Mouse (Mus musculus) CD4-positive helper T cell, adult 2 months (primary cell): Measurements from ENCODE around the gene Fam198a.

ENCODE experiments used
- DNase-seq: peaks from one replicate; pipeline ENCODE4 v3.0.0-alpha.2; 2012; ENCODE audit warnings: low read depth, missing footprints, low spot score

The Fam198a gene

GRCm38 (mm10) chr9:121950418-121951113, at the start of gene Fam198a:
TSS of gene Fam198a (plus strand) at chr9:121950988.
- DNase-seq: no peak

GRCm38 (mm10) chr9:121901710-121902700, 48.8 kb upstream of the Fam198a start:
- DNase-seq: no peak

GRCm38 (mm10) chr9:121903476-121904305, 47.1 kb upstream of the Fam198a start:
- DNase-seq: no peak

GRCm38 (mm10) chr9:121904319-121904718, 46.5 kb upstream of the Fam198a start:
- no peak for DNase-seq

GRCm38 (mm10) chr9:121904946-121905345, 45.8 kb upstream of the Fam198a start:
- no peak for DNase-seq

- DNase-seq: no peak
Measured at GRCm38 (mm10) chr9:121905556-121906185, 45.1 kb upstream of the Fam198a start.

- no peak for DNase-seq
Measured at GRCm38 (mm10) chr9:121906456-121906855, 44.3 kb upstream of the Fam198a start.

- no peak for DNase-seq
Measured at GRCm38 (mm10) chr9:121907356-121908070, 43.3 kb upstream of the Fam198a start.

GRCm38 (mm10) chr9:121908321-121908720, 42.5 kb upstream of the Fam198a start:
- no peak for DNase-seq

GRCm38 (mm10) chr9:121909635-121910034, 41.2 kb upstream of the Fam198a start:
- DNase-seq: no peak

- no peak for DNase-seq
Measured at GRCm38 (mm10) chr9:121911196-121911595, 39.6 kb upstream of the Fam198a start.

GRCm38 (mm10) chr9:121912786-121913185, 38.0 kb upstream of the Fam198a start:
- no peak for DNase-seq

GRCm38 (mm10) chr9:121914226-121914757, 36.5 kb upstream of the Fam198a start:
- no peak for DNase-seq

GRCm38 (mm10) chr9:121915056-121915455, 35.7 kb upstream of the Fam198a start:
- no peak for DNase-seq

- DNase-seq: no peak
Measured at GRCm38 (mm10) chr9:121916102-121916501, 34.7 kb upstream of the Fam198a start, which contains the start of gene Cyp8b1. TSS of gene Cyp8b1 (minus strand) at chr9:121916305.

GRCm38 (mm10) chr9:121919027-121919501, 31.7 kb upstream of the Fam198a start:
- no peak for DNase-seq

GRCm38 (mm10) chr9:121923443-121923842, 27.3 kb upstream of the Fam198a start:
- DNase-seq: no peak

GRCm38 (mm10) chr9:121923906-121924305, 26.9 kb upstream of the Fam198a start:
- no peak for DNase-seq

- peak; percentile 39 for DNase-seq
Measured at GRCm38 (mm10) chr9:121924901-121925560, 25.8 kb upstream of the Fam198a start.
